10 mouse cellular contexts compared by ENCODE assay signal in genomic region chr15:78532566-78533345, GRCm38 (mm10). TPM values are rescaled to one million over a fixed set of nuclear protein-coding genes. Genes with fewer than 3 reads are reported as not detected.
DNase-seq lines count a peak whose midpoint lies in the region; ATAC-seq lines count a peak whose summit lies in the region.
"Had no signal": no experiment of that assay in that cellular context is flagged by ENCODE, and none has a peak within 500 bp of the region (broad histone marks: within the 10 kb centered on the region; RNA-seq: fewer than 3 reads in every experiment).

No protein-coding gene starts in this region.

- no peaks in the 10 kb centered on the region for H3K27me3 ChIP-seq in forebrain, embryonic 13.5 days
- no peaks in the 10 kb centered on the region for H3K27me3 ChIP-seq in forebrain, embryonic 14.5 days (replicated peaks; ENCODE audit: control insufficient read depth, insufficient read depth, low read length)
- H3K27me3 ChIP-seq in embryonic facial prominence, embryonic 13.5 days, result no peaks in the 10 kb centered on the region; the same call in 1 of the 2 replicates
- no peaks in the 10 kb centered on the region for H3K27me3 ChIP-seq in limb, embryonic 15.5 days

- H3K4me1 ChIP-seq in forebrain, embryonic 13.5 days, result peaks cover 32% of the 10 kb centered on the region
- H3K4me1 ChIP-seq in forebrain, embryonic 14.5 days (ENCODE audit: control insufficient read depth, insufficient read depth, low read length), result peaks cover 8% of the 10 kb centered on the region
- peaks cover 37% of the 10 kb centered on the region for H3K4me1 ChIP-seq in embryonic facial prominence, embryonic 13.5 days
- peaks cover 42% of the 10 kb centered on the region for H3K4me1 ChIP-seq in limb, embryonic 15.5 days

- no peaks in the 10 kb centered on the region for H3K9me3 ChIP-seq in forebrain, embryonic 13.5 days (replicated peaks)
- no peaks in the 10 kb centered on the region for H3K9me3 ChIP-seq in forebrain, embryonic 14.5 days (replicated peaks; ENCODE audit: control insufficient read depth, low read length)
- H3K9me3 ChIP-seq in embryonic facial prominence, embryonic 13.5 days, result no peaks in the 10 kb centered on the region
- no peaks in the 10 kb centered on the region for H3K9me3 ChIP-seq in limb, embryonic 15.5 days

- no peak for DNase-seq in forebrain, embryonic 14.5 days (ENCODE audit: low spot score)
- DNase-seq in lung, postnatal 36 days, result peak; percentile 78
- DNase-seq in B cell, adult 2 months, result no peak
- no peak for DNase-seq in layer of hippocampus, postnatal 14 days (ENCODE audit: low spot score in 2 of 2)
- no peak for DNase-seq in layer of hippocampus, postnatal 10 days (ENCODE audit: low spot score in 2 of 2)

- H3K9ac ChIP-seq in forebrain, embryonic 13.5 days, result 0 out of 2 replicates have a peak overlapping the region, but pooled peaks have one; percentile 3
- no peak overlapping the region for H3K9ac ChIP-seq in forebrain, embryonic 14.5 days (ENCODE audit: low read length)
- H3K9ac ChIP-seq in embryonic facial prominence, embryonic 13.5 days, result peak overlapping the region; percentile 40; the same call in 1 of the 2 replicates
- no peak overlapping the region for H3K9ac ChIP-seq in limb, embryonic 15.5 days

- 78% methylated on average over 10 of the region's 10 CpGs for WGBS in forebrain, embryonic 13.5 days
- 77% methylated on average over 10 of the region's 10 CpGs for WGBS in forebrain, embryonic 14.5 days
- WGBS in embryonic facial prominence, embryonic 13.5 days, result 70% methylated on average over 10 of the region's 10 CpGs
- 64% methylated on average over 10 of the region's 10 CpGs for WGBS in limb, embryonic 15.5 days

- no peak overlapping the region for H3K4me3 ChIP-seq in forebrain, embryonic 13.5 days
- H3K4me3 ChIP-seq in forebrain, embryonic 14.5 days (ENCODE audit: low read depth, low read length), result no peak overlapping the region
- no peak overlapping the region for H3K4me3 ChIP-seq in embryonic facial prominence, embryonic 13.5 days
- no peak overlapping the region for H3K4me3 ChIP-seq in limb, embryonic 15.5 days

- H3K36me3 ChIP-seq in forebrain, embryonic 13.5 days (ENCODE audit: poor library complexity, severe bottlenecking), result no peaks in the 10 kb centered on the region
- no peaks in the 10 kb centered on the region for H3K36me3 ChIP-seq in forebrain, embryonic 14.5 days (ENCODE audit: control insufficient read depth, insufficient read depth, low read length)
- no peaks in the 10 kb centered on the region for H3K36me3 ChIP-seq in embryonic facial prominence, embryonic 13.5 days
- no peaks in the 10 kb centered on the region for H3K36me3 ChIP-seq in limb, embryonic 15.5 days

- no peak for ATAC-seq in forebrain, embryonic 13.5 days
- no peak for ATAC-seq in forebrain, embryonic 14.5 days
- ATAC-seq in embryonic facial prominence, embryonic 13.5 days (ENCODE audit: insufficient number of reproducible peaks, insufficient read depth, low FRiP score, low TSS enrichment, low read depth), result no peak
- no peak for ATAC-seq in limb, embryonic 15.5 days (ENCODE audit: insufficient number of reproducible peaks, low FRiP score, low TSS enrichment, low read depth)

- H3K27ac ChIP-seq in forebrain, embryonic 13.5 days, result no peak overlapping the region
- no peak overlapping the region for H3K27ac ChIP-seq in forebrain, embryonic 14.5 days (ENCODE audit: low read depth, low read length)
- H3K27ac ChIP-seq in embryonic facial prominence, embryonic 13.5 days, result no peak overlapping the region
- H3K27ac ChIP-seq in limb, embryonic 15.5 days, result peak overlapping the region; percentile 73

- no peak overlapping the region for H3K4me2 ChIP-seq in forebrain, embryonic 13.5 days
- H3K4me2 ChIP-seq in forebrain, embryonic 14.5 days (ENCODE audit: low read length), result no peak overlapping the region
- H3K4me2 ChIP-seq in embryonic facial prominence, embryonic 13.5 days, result no peak overlapping the region
- H3K4me2 ChIP-seq in limb, embryonic 15.5 days, result no peak overlapping the region

RNA-seq across cellular contexts. Expression of gene C1qtnf6, which starts 1.5 kb away (rescaled TPM):
- 4.1 and 5.8 TPM in 2 replicates for polyA plus RNA-seq in forebrain, embryonic 13.5 days (2015; fragmentation: Nextera tagmentation; extraction: Ambion mirVana)
- polyA plus RNA-seq in forebrain, embryonic 14.5 days (2014; fragmentation: Nextera tagmentation; extraction: Ambion mirVana), result 7.8 and 8.6 TPM in 2 replicates
- 38.6 and 41.2 TPM in 2 replicates for polyA plus RNA-seq in embryonic facial prominence, embryonic 13.5 days (2015; fragmentation: Nextera tagmentation; extraction: Ambion mirVana)
- 52.3 and 60.8 TPM in 2 replicates for polyA plus RNA-seq in limb, embryonic 15.5 days (2015; fragmentation: Nextera tagmentation; extraction: Ambion mirVana)
- total RNA-seq in layer of hippocampus, postnatal 14 days (2021), result 10 to 100 TPM; 10.8 to 12.0 TPM
- total RNA-seq in layer of hippocampus, postnatal 10 days (2021), result 10 to 100 TPM; 17.4 to 19.4 TPM

RNA-seq across cellular contexts. Expression of gene Sstr3, which starts 11.7 kb away (rescaled TPM):
- 0.96 and 1.4 TPM in 2 replicates for polyA plus RNA-seq in forebrain, embryonic 13.5 days (2015; fragmentation: Nextera tagmentation; extraction: Ambion mirVana)
- 0.64 and 0.91 TPM in 2 replicates for polyA plus RNA-seq in forebrain, embryonic 14.5 days (2014; fragmentation: Nextera tagmentation; extraction: Ambion mirVana)
- polyA plus RNA-seq in embryonic facial prominence, embryonic 13.5 days (2015; fragmentation: Nextera tagmentation; extraction: Ambion mirVana), result 0.45 TPM in 1 of 2 replicates, not detected in the other
- 0.04 TPM in 1 of 2 replicates, not detected in the other for polyA plus RNA-seq in limb, embryonic 15.5 days (2015; fragmentation: Nextera tagmentation; extraction: Ambion mirVana)
- total RNA-seq in layer of hippocampus, postnatal 14 days (2021), result 10 to 100 TPM; 22.9 to 23.9 TPM
- 10 to 100 TPM; 15.7 to 15.8 TPM for total RNA-seq in layer of hippocampus, postnatal 10 days (2021)
- total RNA-seq: common myeloid progenitor, adult 5-6 weeks had no signal

RNA-seq across cellular contexts. Expression of gene Il2rb, which starts 37.7 kb away (rescaled TPM):
- not detected in 2 replicates for polyA plus RNA-seq in forebrain, embryonic 13.5 days (2015; fragmentation: Nextera tagmentation; extraction: Ambion mirVana)
- 0.05 TPM in 1 of 2 replicates, not detected in the other for polyA plus RNA-seq in forebrain, embryonic 14.5 days (2014; fragmentation: Nextera tagmentation; extraction: Ambion mirVana)
- 0.28 and 0.30 TPM in 2 replicates for polyA plus RNA-seq in embryonic facial prominence, embryonic 13.5 days (2015; fragmentation: Nextera tagmentation; extraction: Ambion mirVana)
- 0.36 and 0.42 TPM in 2 replicates for polyA plus RNA-seq in limb, embryonic 15.5 days (2015; fragmentation: Nextera tagmentation; extraction: Ambion mirVana)
- under 1 TPM; 0.07 to 0.12 TPM for total RNA-seq in layer of hippocampus, postnatal 14 days (2021)
- total RNA-seq in layer of hippocampus, postnatal 10 days (2021), result under 1 TPM in 1 of 2 experiments, not detected in 1; 0.11 TPM
- total RNA-seq: gastrocnemius, adult 2 months had no signal

RNA-seq across cellular contexts. Expression of gene Rac2, which starts 39.8 kb away (rescaled TPM):
- 2.9 and 3.4 TPM in 2 replicates for polyA plus RNA-seq in forebrain, embryonic 13.5 days (2015; fragmentation: Nextera tagmentation; extraction: Ambion mirVana)
- polyA plus RNA-seq in forebrain, embryonic 14.5 days (2014; fragmentation: Nextera tagmentation; extraction: Ambion mirVana), result 3.5 and 5.9 TPM in 2 replicates
- polyA plus RNA-seq in embryonic facial prominence, embryonic 13.5 days (2015; fragmentation: Nextera tagmentation; extraction: Ambion mirVana), result 13.3 and 13.4 TPM in 2 replicates
- 37.0 and 41.1 TPM in 2 replicates for polyA plus RNA-seq in limb, embryonic 15.5 days (2015; fragmentation: Nextera tagmentation; extraction: Ambion mirVana)
- 1 to 10 TPM; 2.5 to 3.5 TPM for total RNA-seq in layer of hippocampus, postnatal 14 days (2021)
- 1 to 10 TPM; 3.6 to 3.7 TPM for total RNA-seq in layer of hippocampus, postnatal 10 days (2021)

Comparison
In these comparisons a context has a peak if more than half of its experiments do, and no peak if none do; other contexts are left out.
1. H3K9ac ChIP-seq: peak in forebrain, embryonic 13.5 days (single experiment) and embryonic facial prominence, embryonic 13.5 days (single experiment); none in forebrain, embryonic 14.5 days (single experiment) and limb, embryonic 15.5 days (single experiment).